Mouse (Mus musculus): ENCODE results near the gene Reck. TPM values are rescaled to one million over a fixed set of nuclear protein-coding genes. Genes with fewer than 3 reads are reported as not detected.

The Reck gene
- polyA plus RNA-seq, 1 experiment from 2014 or later, result 25.7 TPM

GRCm38 (mm10) chr4:43854101-43854500, 21.2 kb upstream of the Reck start:
- Histone ChIP-seq H3K27ac (replicated peaks; ENCODE audit: low read depth, low read length) (no peak overlapping the region), H3K4me3 (ENCODE audit: low read depth, low read length) (no peak overlapping the region), H3K9me3 (ENCODE audit: control insufficient read depth, low read length) (no peaks in the 10 kb centered on the region), H3K27me3 (ENCODE audit: control insufficient read depth, insufficient read depth, low read length) (no peaks in the 10 kb centered on the region), H3K4me2 (ENCODE audit: low read depth, severe bottlenecking) (no peak overlapping the region), H3K36me3 (ENCODE audit: control insufficient read depth, insufficient read depth, low read length) (no peaks in the 10 kb centered on the region), H3K4me1 (ENCODE audit: control insufficient read depth, insufficient read depth, low read length) (no peaks in the 10 kb centered on the region), H3K9ac (ENCODE audit: low read length) (no peak overlapping the region)
- 75% methylated on average over 8 of the region's 8 CpGs for WGBS
- ATAC-seq (ENCODE audit: insufficient number of reproducible peaks, low FRiP score, low TSS enrichment, low read depth), result no peak
- no peak for DNase-seq (ENCODE audit: low spot score)

DNA sequence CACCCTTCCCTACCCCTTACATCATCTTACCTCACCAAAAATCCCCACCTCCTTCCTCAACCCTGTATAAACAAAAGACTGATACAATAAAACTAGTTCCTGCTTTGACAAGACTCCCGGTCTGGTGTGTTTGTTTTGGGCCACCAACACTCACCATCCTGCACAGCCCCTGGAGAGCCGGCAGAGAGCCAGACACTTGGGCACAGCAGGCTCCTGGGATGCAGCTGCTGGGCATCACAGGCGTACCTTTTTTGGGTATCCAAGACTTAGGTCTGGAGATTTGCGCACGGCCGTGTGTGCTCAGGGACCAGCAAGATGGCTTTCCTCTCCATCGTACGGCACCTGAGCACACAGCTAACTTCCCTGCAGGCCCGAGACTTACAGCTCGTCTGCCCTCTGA, 15.4 kb upstream of the Reck start:
- Histone ChIP-seq H3K27ac (replicated peaks; ENCODE audit: low read depth, low read length) (no peak overlapping the region), H3K9me3 (ENCODE audit: control insufficient read depth, low read length) (no peaks in the 10 kb centered on the region), H3K36me3 (ENCODE audit: control insufficient read depth, insufficient read depth, low read length) (no peaks in the 10 kb centered on the region), H3K4me1 (ENCODE audit: control insufficient read depth, insufficient read depth, low read length) (no peaks in the 10 kb centered on the region), H3K4me3 (ENCODE audit: low read depth, low read length) (no peak overlapping the region), H3K9ac (ENCODE audit: low read length) (no peak overlapping the region), H3K27me3 (ENCODE audit: control insufficient read depth, insufficient read depth, low read length) (no peaks in the 10 kb centered on the region), H3K4me2 (ENCODE audit: low read depth, severe bottlenecking) (no peak overlapping the region)
- DNase-seq (ENCODE audit: low spot score) (no peak), ATAC-seq (ENCODE audit: insufficient number of reproducible peaks, low FRiP score, low TSS enrichment, low read depth) (no peak)
- WGBS, result 87% methylated on average over 10 of the region's 10 CpGs

- H3K27ac ChIP-seq (replicated peaks; ENCODE audit: low read depth, low read length), result no peak overlapping the region
- DNase-seq (ENCODE audit: low spot score), result peak; percentile 85
- no peak overlapping the region for H3K4me3 ChIP-seq (ENCODE audit: low read depth, low read length)
Measured at GRCm38 (mm10) chr4:43860744-43861519, 14.4 kb upstream of the Reck start.

DNA sequence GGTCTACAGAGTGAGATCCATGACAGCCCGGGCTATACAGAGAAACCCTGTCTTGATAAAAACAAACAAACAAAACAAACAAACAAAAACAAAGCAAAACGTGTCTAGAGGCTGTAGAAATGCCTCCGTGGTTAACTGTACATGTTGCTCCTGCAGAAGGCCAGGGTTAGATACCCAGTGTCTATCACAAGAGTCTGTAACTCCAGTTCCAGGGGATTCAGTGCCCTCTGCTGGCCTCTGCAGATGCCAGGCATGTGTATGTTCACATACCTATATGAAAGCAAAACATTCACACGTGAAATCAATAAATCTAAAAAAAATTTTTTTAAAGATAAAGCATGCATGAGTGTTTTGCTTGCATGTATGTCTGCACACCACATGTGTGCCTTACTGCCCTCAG, 12.0 kb upstream of the Reck start:
- Histone ChIP-seq H3K4me3 (ENCODE audit: low read depth, low read length) (no peak overlapping the region), H3K4me1 (ENCODE audit: control insufficient read depth, insufficient read depth, low read length) (no peaks in the 10 kb centered on the region), H3K36me3 (ENCODE audit: control insufficient read depth, insufficient read depth, low read length) (no peaks in the 10 kb centered on the region), H3K9ac (ENCODE audit: low read length) (no peak overlapping the region), H3K27me3 (ENCODE audit: control insufficient read depth, insufficient read depth, low read length) (no peaks in the 10 kb centered on the region), H3K27ac (replicated peaks; ENCODE audit: low read depth, low read length) (no peak overlapping the region), H3K9me3 (ENCODE audit: control insufficient read depth, low read length) (no peaks in the 10 kb centered on the region), H3K4me2 (ENCODE audit: low read depth, severe bottlenecking) (no peak overlapping the region)
- no peak for ATAC-seq (ENCODE audit: insufficient number of reproducible peaks, low FRiP score, low TSS enrichment, low read depth)
- DNase-seq (ENCODE audit: low spot score), result no peak
- WGBS, result 71% methylated on average over 4 of the region's 4 CpGs

More at GRCm38 (mm10) chr4:43860744-43861519, 14.4 kb upstream of the Reck start:
- ATAC-seq (ENCODE audit: insufficient number of reproducible peaks, low FRiP score, low TSS enrichment, low read depth), result no peak
- WGBS, result 21% methylated on average over 14 of the region's 14 CpGs
- no peak overlapping the region for H3K9ac ChIP-seq (ENCODE audit: low read length)
- H3K27me3 ChIP-seq (ENCODE audit: control insufficient read depth, insufficient read depth, low read length), result no peaks in the 10 kb centered on the region
- no peak overlapping the region for H3K4me2 ChIP-seq (ENCODE audit: low read depth, severe bottlenecking)
- no peaks in the 10 kb centered on the region for H3K36me3 ChIP-seq (ENCODE audit: control insufficient read depth, insufficient read depth, low read length)
- no peaks in the 10 kb centered on the region for H3K4me1 ChIP-seq (ENCODE audit: control insufficient read depth, insufficient read depth, low read length)
- no peaks in the 10 kb centered on the region for H3K9me3 ChIP-seq (ENCODE audit: control insufficient read depth, low read length)

DNA sequence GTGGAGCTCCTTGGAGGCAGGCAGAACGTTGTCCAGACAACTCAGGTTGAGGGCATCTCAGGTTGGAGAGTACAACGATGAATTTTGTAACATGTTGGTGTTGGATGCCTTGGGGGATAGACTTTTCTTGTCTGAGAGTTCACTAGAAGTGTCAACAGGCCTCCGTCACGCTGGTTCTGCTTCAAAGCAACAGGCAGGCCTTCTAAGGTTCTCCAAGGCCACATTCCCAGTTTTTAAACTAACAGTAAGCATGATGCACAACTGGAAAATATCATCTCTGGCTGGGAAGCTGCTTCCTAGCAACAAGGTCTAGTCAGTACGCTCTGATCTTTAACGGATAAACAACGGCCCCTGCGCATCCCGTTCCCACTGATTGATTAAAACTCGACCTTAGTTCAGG, 5.5 kb upstream of the Reck start:
- Histone ChIP-seq H3K27me3 (ENCODE audit: control insufficient read depth, insufficient read depth, low read length) (no peaks in the 10 kb centered on the region), H3K4me3 (ENCODE audit: low read depth, low read length) (no peak overlapping the region), H3K4me2 (ENCODE audit: low read depth, severe bottlenecking) (no peak overlapping the region), H3K9ac (ENCODE audit: low read length) (no peak overlapping the region), H3K9me3 (ENCODE audit: control insufficient read depth, low read length) (no peaks in the 10 kb centered on the region), H3K36me3 (ENCODE audit: control insufficient read depth, insufficient read depth, low read length) (no peaks in the 10 kb centered on the region), H3K27ac (replicated peaks; ENCODE audit: low read depth, low read length) (no peak overlapping the region), H3K4me1 (ENCODE audit: control insufficient read depth, insufficient read depth, low read length) (no peaks in the 10 kb centered on the region)
- 89% methylated on average over 10 of the region's 10 CpGs for WGBS
- ATAC-seq (ENCODE audit: insufficient number of reproducible peaks, low FRiP score, low TSS enrichment, low read depth), result no peak
- no peak for DNase-seq (ENCODE audit: low spot score)

DNA sequence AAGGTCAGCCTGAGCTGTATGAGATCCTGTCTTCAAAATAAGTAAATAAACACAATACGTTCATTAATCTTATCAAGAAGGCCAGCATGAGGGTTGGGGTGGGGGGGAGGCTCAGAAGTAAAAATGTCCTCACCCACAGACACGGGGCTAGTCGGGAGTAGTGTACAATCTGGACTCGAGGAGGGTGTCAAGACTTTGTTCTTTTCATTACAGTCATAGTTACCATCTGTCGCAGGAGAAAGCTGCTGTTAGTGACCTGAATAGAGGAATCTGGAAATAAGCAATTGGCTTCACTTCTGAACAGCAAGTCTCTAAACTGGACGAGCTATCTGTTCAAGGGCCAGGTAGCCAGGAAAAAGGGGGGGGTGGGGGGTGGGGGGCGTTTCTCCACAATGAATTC, 829 bp upstream of the Reck start:
- Histone ChIP-seq H3K36me3 (ENCODE audit: control insufficient read depth, insufficient read depth, low read length) (no peaks in the 10 kb centered on the region), H3K27me3 (ENCODE audit: control insufficient read depth, insufficient read depth, low read length) (no peaks in the 10 kb centered on the region), H3K4me2 (ENCODE audit: low read depth, severe bottlenecking) (peak overlapping the region; percentile 70), H3K4me1 (ENCODE audit: control insufficient read depth, insufficient read depth, low read length) (peaks cover 14% of the 10 kb centered on the region), H3K9me3 (ENCODE audit: control insufficient read depth, low read length) (no peaks in the 10 kb centered on the region), H3K4me3 (ENCODE audit: low read depth, low read length) (no peak overlapping the region), H3K9ac (ENCODE audit: low read length) (no peak overlapping the region; the same call in 1 of the 2 replicates), H3K27ac (replicated peaks; ENCODE audit: low read depth, low read length) (no peak overlapping the region)
- ATAC-seq (ENCODE audit: insufficient number of reproducible peaks, low FRiP score, low TSS enrichment, low read depth) (no peak), DNase-seq (ENCODE audit: low spot score) (no peak)
- WGBS, result 51% methylated on average over 7 of the region's 7 CpGs

DNA sequence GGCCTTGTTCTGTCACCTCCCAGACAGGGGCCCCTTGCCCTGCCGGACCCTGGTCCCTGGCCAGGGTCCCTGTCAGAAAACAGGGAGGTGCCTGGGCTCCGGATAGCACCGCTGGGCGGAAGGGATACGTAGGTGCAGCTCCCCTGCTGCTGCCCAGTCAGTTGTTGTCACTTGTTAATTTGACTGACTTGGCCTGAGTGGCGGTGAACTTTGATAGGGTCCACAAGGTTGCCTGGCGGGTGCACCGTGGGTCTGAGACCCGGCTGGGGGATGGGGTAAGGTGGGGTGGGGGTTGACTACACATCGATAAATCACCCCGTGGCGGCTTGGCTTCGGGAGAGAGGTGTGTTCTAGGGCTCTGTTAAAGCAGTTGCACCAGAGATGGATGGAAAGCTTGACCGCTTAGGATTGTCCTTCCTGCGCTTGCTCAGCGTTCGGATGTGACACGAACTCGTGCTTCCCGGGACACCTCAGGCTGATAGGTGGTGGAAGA, 635 bp downstream of the Reck start:
- ATAC-seq (ENCODE audit: insufficient number of reproducible peaks, low FRiP score, low TSS enrichment, low read depth) (peak; percentile 74), DNase-seq (ENCODE audit: low spot score) (no peak)
- peak overlapping the region; percentile 76 for H3K9ac ChIP-seq (ENCODE audit: low read length)
- peaks cover 14% of the 10 kb centered on the region for H3K4me1 ChIP-seq (ENCODE audit: control insufficient read depth, insufficient read depth, low read length)
- no peaks in the 10 kb centered on the region for H3K9me3 ChIP-seq (ENCODE audit: control insufficient read depth, low read length)
- no peaks in the 10 kb centered on the region for H3K27me3 ChIP-seq (ENCODE audit: control insufficient read depth, insufficient read depth, low read length)
- H3K27ac ChIP-seq (replicated peaks; ENCODE audit: low read depth, low read length), result no peak overlapping the region
- no peaks in the 10 kb centered on the region for H3K36me3 ChIP-seq (ENCODE audit: control insufficient read depth, insufficient read depth, low read length)
- H3K4me3 ChIP-seq (ENCODE audit: low read depth, low read length), result peak overlapping the region; percentile 71
- WGBS, result under 1% methylated on average over 20 of the region's 20 CpGs
- H3K4me2 ChIP-seq (ENCODE audit: low read depth, severe bottlenecking), result peak overlapping the region; percentile 70

DNA sequence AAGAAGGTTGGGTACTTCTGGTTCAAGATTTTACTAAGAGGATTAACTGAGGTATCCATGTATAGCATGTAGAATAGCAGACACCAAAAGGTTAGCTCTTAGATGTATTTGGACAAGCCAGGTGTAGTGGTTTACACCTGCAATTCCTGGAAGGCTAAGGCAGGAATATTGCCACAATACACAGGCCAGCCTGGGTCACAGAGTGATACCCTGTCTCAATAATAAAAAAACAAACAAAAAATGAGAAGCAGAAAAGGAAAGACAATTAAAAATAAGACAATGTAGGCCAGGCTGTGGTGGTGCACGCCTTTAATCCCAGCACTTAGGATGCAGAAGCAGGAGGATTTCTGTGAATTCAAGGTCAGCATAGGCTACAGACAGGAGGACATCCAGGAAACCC, 1.9 kb downstream of the Reck start:
- H3K4me1 ChIP-seq (ENCODE audit: control insufficient read depth, insufficient read depth, low read length), result peaks cover 14% of the 10 kb centered on the region
- no peak for DNase-seq (ENCODE audit: low spot score)

More for the DNA sequence above, 1.9 kb downstream of the Reck start:
- Histone ChIP-seq H3K36me3 (ENCODE audit: control insufficient read depth, insufficient read depth, low read length) (no peaks in the 10 kb centered on the region), H3K27ac (replicated peaks; ENCODE audit: low read depth, low read length) (no peak overlapping the region), H3K27me3 (ENCODE audit: control insufficient read depth, insufficient read depth, low read length) (no peaks in the 10 kb centered on the region), H3K4me3 (ENCODE audit: low read depth, low read length) (no peak overlapping the region), H3K9ac (ENCODE audit: low read length) (no peak overlapping the region), H3K4me2 (ENCODE audit: low read depth, severe bottlenecking) (no peak overlapping the region), H3K9me3 (ENCODE audit: control insufficient read depth, low read length) (no peaks in the 10 kb centered on the region)
- 97% methylated on average over 1 of the region's 1 CpGs for WGBS
- no peak for ATAC-seq (ENCODE audit: insufficient number of reproducible peaks, low FRiP score, low TSS enrichment, low read depth)

Data from limb, embryonic 11.5 days (tissue).